Mouse (Mus musculus) intestine, postnatal 0 days (tissue): ENCODE measurements around the gene Orc5. TPM values are rescaled to one million over a fixed set of nuclear protein-coding genes. Genes with fewer than 3 reads are reported as not detected.

Experiments
- ATAC-seq: fragments of 200-750 bp; cut with Nextera tagmentation; 2 replicates; pipeline ENCODE4 v1.8.0; 2017; ENCODE audit warnings: mild to moderate bottlenecking, moderate TSS enrichment, moderate library complexity
- H3K27ac ChIP-seq: fragments of 300-500 bp; sonication (generic); 2 replicates; pipeline ENCODE4 v1.5.1; 2014; ENCODE audit warnings: mild to moderate bottlenecking, low read depth, low read length, moderate library complexity
- H3K27me3 ChIP-seq: fragments of 300-500 bp; sonication (generic); replicated peaks from 2 replicates; pipeline ENCODE4 v1.6.1; 2014; ENCODE audit warnings: low read length, mixed read lengths; ENCODE audit not compliant: control insufficient read depth, insufficient read depth
- H3K36me3 ChIP-seq: fragments of 300-500 bp; sonication (generic); 2 replicates; pipeline ENCODE4 v1.6.1; 2014; ENCODE audit warnings: mild to moderate bottlenecking, moderate library complexity; ENCODE audit not compliant: control insufficient read depth, insufficient read depth
- H3K4me1 ChIP-seq: fragments of 300-500 bp; sonication (generic); replicated peaks from 2 replicates; pipeline ENCODE4 v1.6.1; 2014; ENCODE audit warnings: antibody characterized with exemption, low read length, mixed read lengths; ENCODE audit not compliant: control insufficient read depth, insufficient read depth
- H3K4me2 ChIP-seq: fragments of 300-500 bp; sonication (generic); replicated peaks from 2 replicates; pipeline ENCODE4 v1.6.1; 2014; ENCODE audit warnings: low read depth, mild to moderate bottlenecking, moderate library complexity
- H3K4me3 ChIP-seq: fragments of 300-500 bp; sonication (generic); 2 replicates; pipeline ENCODE4 v1.5.1; 2014; ENCODE audit warnings: low read depth, low read length
- H3K9ac ChIP-seq: fragments of 300-500 bp; sonication (generic); 2 replicates; pipeline ENCODE4 v1.6.1; 2014; ENCODE audit warnings: mild to moderate bottlenecking, low read depth, low read length
- H3K9me3 ChIP-seq: fragments of 300-500 bp; sonication (generic); 2 replicates; pipeline ENCODE4 v1.6.1; 2016; ENCODE audit warnings: mixed run types; ENCODE audit not compliant: control insufficient read depth
- CTCF ChIP-seq: sonication (generic); IDR thresholded peaks from 2 replicates; pipeline ENCODE4 v1.5.1; 2016; ENCODE audit warnings: low read depth, mild to moderate bottlenecking, control low read depth, antibody characterized with exemption, moderate library complexity
- WGBS: fragments of 180-500 bp; shearing (Covaris S2); extraction: QIAGEN DNeasy Blood & Tissue Kit; methylation state at CpG from one replicate; pipeline ENCODE4 v1.1.7; 2014; 5-methylcytosine and 5-hydroxymethylcytosine counted together
- polyA plus RNA-seq: library from polyadenylated mRNA; unstranded; fragments of >200 nt; fragmentation: Nextera tagmentation; extraction: Ambion mirVana; gene quantifications from 2 replicates; pipeline ENCODE4 v1.2.1, GENCODE M21; 2015

The Orc5 gene
- polyA plus RNA-seq, 1 experiment from 2014 or later, result 18.5 TPM

DNA sequence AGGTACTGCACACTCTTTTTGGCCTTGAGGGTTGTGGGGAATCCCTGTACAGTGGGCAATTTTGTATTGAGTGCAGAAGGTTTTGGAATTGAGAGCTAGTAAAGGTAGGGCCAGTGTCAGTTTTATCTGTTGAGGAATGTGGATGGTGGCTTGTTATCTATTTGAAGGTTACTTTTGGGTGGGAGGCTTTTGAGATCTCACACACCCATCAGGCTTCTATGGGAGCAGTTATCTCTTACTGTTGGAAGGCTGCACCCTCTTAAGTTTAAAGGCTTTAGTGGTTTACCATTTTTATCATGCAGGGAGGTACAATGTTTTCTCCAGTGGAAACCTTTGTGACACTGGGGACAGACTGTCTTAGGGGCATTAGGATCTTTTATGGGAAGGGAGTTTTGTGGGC lies 4.9 kb downstream of the Orc5 start:
- Histone ChIP-seq H3K9ac (no peak overlapping the region), H3K4me2 (no peak overlapping the region), H3K4me1 (no peaks in the 10 kb centered on the region), H3K9me3 (no peaks in the 10 kb centered on the region), H3K27ac (no peak overlapping the region), H3K36me3 (peaks cover 27% of the 10 kb centered on the region), H3K27me3 (no peaks in the 10 kb centered on the region), H3K4me3 (no peak overlapping the region)
- no peak for ATAC-seq
- no peak for TF ChIP-seq CTCF

DNA sequence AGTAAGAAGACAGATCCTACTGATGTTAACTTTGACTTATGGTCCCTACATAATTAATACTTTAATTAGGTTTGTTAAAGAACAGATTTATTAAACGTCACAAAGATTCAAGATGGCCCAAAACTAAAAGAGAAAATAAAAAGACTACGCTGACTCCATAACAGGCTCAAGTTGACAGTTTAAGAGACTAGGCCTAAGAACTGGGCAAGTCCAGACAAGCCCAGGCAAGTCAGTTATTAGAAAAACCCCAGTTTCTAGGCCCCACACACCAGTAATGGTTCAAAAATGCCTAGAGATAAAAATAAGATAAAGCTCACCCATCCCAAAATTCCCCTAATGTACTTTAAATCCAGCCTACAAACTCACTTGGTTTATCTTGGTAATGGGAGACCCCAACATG lies 7.6 kb downstream of the Orc5 start:
- no peaks in the 10 kb centered on the region for H3K27me3 ChIP-seq
- no peaks in the 10 kb centered on the region for H3K9me3 ChIP-seq
- no peaks in the 10 kb centered on the region for H3K4me1 ChIP-seq
- 93% methylated on average over 2 of the region's 2 CpGs for WGBS
- H3K9ac ChIP-seq, result no peak overlapping the region
- H3K4me3 ChIP-seq, result no peak overlapping the region
- no peak for TF ChIP-seq CTCF
- H3K27ac ChIP-seq, result no peak overlapping the region
- no peak for ATAC-seq
- H3K36me3 ChIP-seq, result peaks cover 31% of the 10 kb centered on the region
- H3K4me2 ChIP-seq, result no peak overlapping the region

DNA sequence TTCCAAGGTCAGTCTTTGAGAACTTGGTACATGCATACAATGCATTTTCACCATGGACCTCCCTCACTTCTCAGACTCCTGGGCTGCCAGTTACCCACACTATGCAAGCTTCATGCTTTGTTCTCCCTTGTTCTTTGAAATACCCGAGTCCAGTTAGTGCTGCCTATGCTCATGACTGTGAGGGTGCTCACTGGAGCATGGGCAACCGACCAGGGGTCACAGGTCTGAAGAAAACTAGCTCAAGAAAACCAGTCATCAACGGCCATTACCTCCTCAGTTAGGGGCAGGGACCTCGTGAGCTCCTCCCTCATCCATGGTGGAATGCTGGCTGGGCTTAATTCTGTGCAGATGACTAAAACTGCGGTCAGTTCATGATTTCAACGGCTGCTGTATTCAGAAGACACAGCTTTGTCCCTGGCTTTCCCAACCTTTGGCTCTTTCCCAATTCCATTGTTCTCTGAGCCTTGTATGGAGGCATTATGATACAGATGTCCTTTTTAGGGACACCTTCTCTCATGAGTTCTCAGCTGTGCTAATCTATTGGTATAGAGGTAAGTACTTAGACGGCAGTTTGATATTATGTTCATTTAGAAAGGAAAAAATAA lies 11.1 kb downstream of the Orc5 start:
- Histone ChIP-seq H3K27ac (no peak overlapping the region), H3K9ac (no peak overlapping the region), H3K4me1 (no peaks in the 10 kb centered on the region), H3K27me3 (no peaks in the 10 kb centered on the region), H3K9me3 (no peaks in the 10 kb centered on the region), H3K36me3 (peaks cover 28% of the 10 kb centered on the region), H3K4me3 (no peak overlapping the region), H3K4me2 (no peak overlapping the region)
- TF ChIP-seq CTCF, result no peak
- WGBS, result 90% methylated on average over 7 of the region's 7 CpGs
- no peak for ATAC-seq

DNA sequence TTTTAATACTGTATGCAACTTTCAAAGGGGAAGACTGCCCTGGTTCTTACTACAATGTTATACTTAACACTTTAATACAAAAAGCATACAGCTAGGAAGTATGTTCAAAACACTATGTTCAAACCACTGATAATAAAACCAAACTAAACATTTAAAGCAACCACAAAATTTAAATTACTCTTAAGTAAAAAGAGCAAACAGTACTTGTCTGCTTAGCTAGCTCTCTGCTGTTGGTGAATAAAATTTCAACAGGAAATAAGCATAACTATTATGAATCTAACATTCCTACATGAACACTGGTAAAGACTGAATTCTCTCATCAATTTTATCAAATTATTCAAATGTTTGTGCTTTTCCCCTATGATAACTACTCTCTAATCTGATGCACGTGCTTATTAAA lies 13.5 kb downstream of the Orc5 start:
- no peak overlapping the region for H3K4me3 ChIP-seq
- no peaks in the 10 kb centered on the region for H3K27me3 ChIP-seq
- H3K27ac ChIP-seq, result no peak overlapping the region
- H3K36me3 ChIP-seq, result peaks cover 23% of the 10 kb centered on the region
- no peak for ATAC-seq
- no peaks in the 10 kb centered on the region for H3K4me1 ChIP-seq
- H3K9ac ChIP-seq, result no peak overlapping the region
- H3K9me3 ChIP-seq, result no peaks in the 10 kb centered on the region
- TF ChIP-seq CTCF, result no peak
- WGBS, result 82% methylated on average over 1 of the region's 1 CpGs
- H3K4me2 ChIP-seq, result no peak overlapping the region

DNA sequence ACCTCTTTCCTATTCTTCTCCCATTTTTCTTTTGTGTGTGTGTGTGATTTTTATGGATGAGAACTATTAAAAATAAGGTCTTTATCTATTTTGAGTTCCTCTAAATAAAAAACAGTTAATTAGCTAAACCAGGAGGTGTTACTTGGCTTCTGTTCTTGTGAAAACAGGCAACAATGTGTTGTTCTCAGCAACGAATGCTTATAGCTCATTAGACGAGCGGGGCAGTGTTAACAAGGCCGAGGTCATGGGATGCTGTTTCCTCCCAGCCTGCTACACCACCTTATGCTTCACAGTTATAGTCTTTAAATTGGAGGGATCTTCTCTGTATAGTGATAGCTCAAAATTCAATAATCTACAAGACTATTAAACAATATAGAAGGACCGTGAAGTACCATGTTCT lies 17.7 kb downstream of the Orc5 start:
- Histone ChIP-seq H3K9me3 (no peaks in the 10 kb centered on the region), H3K27ac (no peak overlapping the region), H3K4me1 (no peaks in the 10 kb centered on the region), H3K4me3 (no peak overlapping the region), H3K27me3 (no peaks in the 10 kb centered on the region), H3K9ac (no peak overlapping the region), H3K4me2 (no peak overlapping the region), H3K36me3 (peaks cover 24% of the 10 kb centered on the region)
- no peak for TF ChIP-seq CTCF
- 92% methylated on average over 5 of the region's 5 CpGs for WGBS
- ATAC-seq, result no peak

DNA sequence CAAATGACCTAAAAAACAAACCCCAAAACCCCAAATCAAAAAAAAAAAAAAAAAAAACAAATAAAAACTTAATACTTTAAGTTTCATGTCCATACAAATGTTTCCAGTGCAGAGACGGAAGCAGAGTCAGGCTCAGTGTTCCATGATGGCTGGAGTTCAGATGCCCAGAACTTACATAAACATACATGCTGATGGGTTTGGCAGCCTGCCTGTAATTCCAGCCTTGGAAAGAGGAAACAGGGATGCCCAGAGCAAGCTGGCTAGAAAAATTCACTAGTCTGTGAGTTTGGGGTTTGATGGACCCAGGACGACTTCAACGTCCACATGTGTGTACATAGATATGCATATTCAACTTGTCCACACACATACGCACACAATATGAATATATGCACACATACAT lies 27.6 kb downstream of the Orc5 start:
- Histone ChIP-seq H3K9me3 (no peaks in the 10 kb centered on the region), H3K4me2 (no peak overlapping the region), H3K9ac (no peak overlapping the region), H3K36me3 (peaks cover 10% of the 10 kb centered on the region; the same call in 1 of the 2 replicates), H3K4me1 (no peaks in the 10 kb centered on the region), H3K4me3 (no peak overlapping the region), H3K27ac (no peak overlapping the region), H3K27me3 (no peaks in the 10 kb centered on the region)
- WGBS, result 84% methylated on average over 4 of the region's 4 CpGs
- no peak for TF ChIP-seq CTCF
- no peak for ATAC-seq

DNA sequence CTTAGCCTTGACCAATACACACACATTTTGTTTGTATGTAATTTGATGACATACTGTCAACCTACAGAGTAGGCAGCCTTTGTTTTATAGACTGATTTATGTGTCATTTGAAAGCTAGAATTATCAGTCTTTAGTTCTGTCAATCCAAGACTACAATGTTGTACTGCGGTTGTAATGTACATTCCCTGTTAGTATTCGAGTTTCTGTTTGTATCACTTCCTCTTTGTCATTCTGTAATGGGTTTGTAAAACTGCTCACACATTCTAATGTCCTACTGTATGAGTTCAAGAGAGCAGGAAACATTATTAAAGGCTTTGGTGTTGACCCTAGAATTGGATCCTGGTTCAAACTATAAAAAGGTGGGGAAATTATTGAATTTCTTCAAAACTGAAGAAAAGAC lies 30.5 kb downstream of the Orc5 start:
- ATAC-seq, result no peak
- Histone ChIP-seq H3K9ac (no peak overlapping the region), H3K27me3 (no peaks in the 10 kb centered on the region), H3K9me3 (no peaks in the 10 kb centered on the region), H3K4me2 (no peak overlapping the region), H3K4me3 (no peak overlapping the region), H3K4me1 (no peaks in the 10 kb centered on the region), H3K36me3 (peaks cover 8% of the 10 kb centered on the region), H3K27ac (no peak overlapping the region)
- TF ChIP-seq CTCF, result no peak
- WGBS, result 85% methylated on average over 2 of the region's 2 CpGs
